Mouse (Mus musculus): ENCODE data around the gene Crhr1.

GRCm38 (mm10) chr11:104203271-104203670 lies 70.6 kb downstream of the Crhr1 start:
- TF ChIP-seq CTCF (conservative IDR thresholded peaks at IDR 0.05; ENCODE audit: low read length) (no peak), POU5F1 (IDR thresholded peaks at IDR 0.05; ENCODE audit: borderline replicate concordance, low read length) (no peak)

Measured in E14TG2a.4 (cell line).